Mouse (Mus musculus): ENCODE measurements around the gene Tbc1d12. TPM values are rescaled to one million over a fixed set of nuclear protein-coding genes. Genes with fewer than 3 reads are reported as not detected.
"Not testable (repeated sequence)": the region's sequence is repeated elsewhere in the genome, so short reads cannot be mapped to it uniquely, and the experiment has no call there.

The Tbc1d12 gene
- polyA plus RNA-seq, 1 experiment from 2014 or later: 5.6 TPM

DNA sequence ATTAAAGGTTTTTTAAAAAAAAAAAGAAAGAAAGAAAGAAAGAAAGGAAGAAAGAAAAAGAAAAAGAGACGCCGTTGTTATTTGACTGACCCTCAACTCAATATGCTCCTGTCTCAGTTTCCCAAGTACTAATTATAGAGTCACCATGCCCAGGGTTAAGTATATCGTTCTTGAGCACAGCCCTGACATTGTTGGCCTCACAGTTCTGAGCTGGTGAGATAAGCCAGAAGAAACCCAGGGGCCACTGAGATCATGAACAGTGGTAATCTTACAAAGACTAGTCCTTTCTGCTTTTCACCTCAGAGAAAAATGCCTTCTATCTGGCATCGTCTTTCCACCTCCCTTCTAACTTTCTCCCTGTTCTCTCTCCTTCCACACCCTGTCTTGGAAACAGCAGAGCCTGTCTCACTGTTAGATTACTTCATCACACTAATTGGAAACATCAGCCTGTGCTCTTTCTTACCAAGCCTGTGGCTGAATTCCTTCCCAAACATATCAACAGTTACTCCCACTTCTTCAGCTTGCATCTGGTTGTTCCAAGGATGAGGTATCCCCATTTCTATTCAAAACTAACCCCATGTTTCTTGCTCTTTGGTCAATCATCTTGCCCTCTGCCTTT, 16.1 kb upstream of the Tbc1d12 start:
- H3K27me3 ChIP-seq (replicated peaks; ENCODE audit: control insufficient read depth, insufficient read depth, low read length): no peaks in the 10 kb centered on the region
- H3K4me3 ChIP-seq (ENCODE audit: low read length): no peak overlapping the region
- no peaks in the 10 kb centered on the region for H3K36me3 ChIP-seq (ENCODE audit: control insufficient read depth, insufficient read depth, low read length)
- 91% methylated on average over 4 of the region's 4 CpGs for WGBS
- no peak for ATAC-seq
- H3K27ac ChIP-seq (ENCODE audit: low read depth, low read length): no peak overlapping the region
- peaks cover 9% of the 10 kb centered on the region for H3K4me1 ChIP-seq (ENCODE audit: control insufficient read depth, insufficient read depth, low read depth, low read length)
- H3K9ac ChIP-seq (ENCODE audit: low read depth, low read length): no peak overlapping the region
- no peaks in the 10 kb centered on the region for H3K9me3 ChIP-seq (ENCODE audit: control insufficient read depth, low read length)
- H3K4me2 ChIP-seq (ENCODE audit: low read length): no peak overlapping the region

DNA sequence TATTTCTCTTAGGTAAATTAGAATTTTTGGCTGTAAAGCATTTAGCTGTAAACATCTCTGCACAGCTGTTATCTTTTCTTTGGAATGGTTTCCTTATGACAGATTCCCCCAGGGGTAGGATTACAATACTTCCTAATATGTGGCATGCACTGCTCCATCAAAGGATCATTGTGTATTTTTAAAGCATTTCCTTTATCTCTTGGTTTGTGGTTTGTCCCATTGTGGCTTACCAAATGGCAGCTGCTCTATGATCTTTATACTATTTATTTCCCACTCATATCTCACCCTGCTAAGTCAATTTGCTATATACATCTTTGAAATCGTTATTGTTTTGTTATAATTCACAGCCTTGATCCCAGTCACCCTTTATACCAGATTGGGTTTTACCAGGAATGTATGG, 3.2 kb upstream of the Tbc1d12 start:
- H3K4me3 ChIP-seq (ENCODE audit: low read length): no peak overlapping the region
- no peak overlapping the region for H3K4me2 ChIP-seq (ENCODE audit: low read length)
- H3K4me1 ChIP-seq (ENCODE audit: control insufficient read depth, insufficient read depth, low read depth, low read length): peaks cover 5% of the 10 kb centered on the region
- H3K9ac ChIP-seq (ENCODE audit: low read depth, low read length): no peak overlapping the region
- H3K27me3 ChIP-seq (replicated peaks; ENCODE audit: control insufficient read depth, insufficient read depth, low read length): no peaks in the 10 kb centered on the region
- no peaks in the 10 kb centered on the region for H3K36me3 ChIP-seq (ENCODE audit: control insufficient read depth, insufficient read depth, low read length)
- no peaks in the 10 kb centered on the region for H3K9me3 ChIP-seq (ENCODE audit: control insufficient read depth, low read length)
- H3K27ac ChIP-seq (ENCODE audit: low read depth, low read length): no peak overlapping the region
- no peak for ATAC-seq
- WGBS: 63% methylated on average over 1 of the region's 1 CpGs

DNA sequence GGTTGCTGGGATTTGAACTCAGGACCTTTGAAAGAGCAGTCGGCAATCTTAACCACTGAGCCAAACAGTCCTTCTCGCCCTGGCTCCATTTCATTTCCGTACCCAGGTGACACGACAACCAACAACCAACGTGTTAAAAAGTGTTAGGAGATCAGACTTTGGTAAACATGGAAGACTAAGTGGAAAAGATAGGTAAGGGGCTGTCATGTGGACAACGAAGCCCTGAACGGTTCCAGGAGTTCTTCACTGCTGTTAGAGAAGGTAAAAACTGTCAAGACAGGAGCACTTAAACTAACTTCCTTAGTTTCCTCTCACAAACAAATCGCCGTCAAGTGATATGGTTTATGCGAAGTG, 318 bp upstream of the Tbc1d12 start:
- Histone ChIP-seq H3K4me2 (ENCODE audit: low read length) (peak overlapping the region; percentile 64), H3K9ac (ENCODE audit: low read depth, low read length) (peak overlapping the region; percentile 96), H3K27me3 (replicated peaks; ENCODE audit: control insufficient read depth, insufficient read depth, low read length) (no peaks in the 10 kb centered on the region), H3K27ac (ENCODE audit: low read depth, low read length) (peak overlapping the region; percentile 85), H3K4me3 (ENCODE audit: low read length) (peak overlapping the region; percentile 99), H3K4me1 (ENCODE audit: control insufficient read depth, insufficient read depth, low read depth, low read length) (peaks cover 15% of the 10 kb centered on the region), H3K9me3 (ENCODE audit: control insufficient read depth, low read length) (no peaks in the 10 kb centered on the region), H3K36me3 (ENCODE audit: control insufficient read depth, insufficient read depth, low read length) (no peaks in the 10 kb centered on the region)
- no peak for ATAC-seq
- WGBS: 25% methylated on average over 10 of the region's 10 CpGs

DNA sequence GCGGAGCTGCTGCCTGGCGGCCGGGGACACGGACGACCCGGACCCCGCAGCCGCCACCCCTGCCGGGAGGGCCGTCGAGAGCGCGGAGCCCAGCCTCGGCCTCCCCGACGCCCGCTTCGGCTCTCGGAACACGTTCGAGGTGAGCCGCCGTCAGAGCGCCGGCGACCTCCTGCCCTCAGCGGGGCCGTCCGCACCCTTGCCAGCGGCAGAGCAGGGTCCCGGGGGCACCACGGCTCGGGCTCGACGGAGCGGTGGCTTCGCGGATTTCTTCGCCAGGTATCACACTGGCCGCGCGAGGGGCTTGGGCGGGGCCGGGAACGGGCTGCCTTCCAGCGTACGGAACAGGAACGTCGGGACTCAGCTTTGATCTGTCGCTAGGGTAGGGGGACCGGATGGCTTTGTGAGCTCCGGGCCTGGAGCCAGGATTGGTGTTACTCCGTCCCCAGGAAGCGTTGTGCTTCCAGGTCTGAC, 827 bp downstream of the Tbc1d12 start:
- Histone ChIP-seq H3K27ac (ENCODE audit: low read depth, low read length) (peak overlapping the region; percentile 85), H3K36me3 (ENCODE audit: control insufficient read depth, insufficient read depth, low read length) (no peaks in the 10 kb centered on the region), H3K9me3 (ENCODE audit: control insufficient read depth, low read length) (no peaks in the 10 kb centered on the region), H3K9ac (ENCODE audit: low read depth, low read length) (peak overlapping the region; percentile 96), H3K4me3 (ENCODE audit: low read length) (peak overlapping the region; percentile 99), H3K4me1 (ENCODE audit: control insufficient read depth, insufficient read depth, low read depth, low read length) (peaks cover 15% of the 10 kb centered on the region), H3K4me2 (ENCODE audit: low read length) (peak overlapping the region; percentile 64), H3K27me3 (replicated peaks; ENCODE audit: control insufficient read depth, insufficient read depth, low read length) (no peaks in the 10 kb centered on the region)
- ATAC-seq: peak; percentile 57
- under 1% methylated on average over 35 of the region's 54 CpGs for WGBS

DNA sequence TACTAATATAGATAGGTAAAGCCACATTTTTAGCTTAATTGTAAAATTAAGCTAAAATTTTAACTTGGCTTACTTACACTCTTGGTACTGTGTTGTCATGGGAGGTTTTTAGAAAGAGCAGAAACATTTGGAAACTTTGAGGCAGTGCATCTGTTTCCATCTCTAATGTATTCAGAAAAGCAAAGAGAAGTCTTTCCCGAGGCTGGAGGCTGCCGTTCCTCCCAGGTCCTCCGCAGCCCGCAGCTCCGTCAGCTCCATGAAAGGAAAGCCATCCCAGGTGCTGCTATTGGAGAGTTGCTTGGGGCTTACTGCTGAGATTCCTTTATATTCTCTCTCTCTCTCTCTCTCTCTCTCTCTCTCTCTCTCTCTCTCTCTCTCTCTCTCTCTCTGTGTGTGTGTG, 8.4 kb downstream of the Tbc1d12 start:
- no peak overlapping the region for H3K27ac ChIP-seq (ENCODE audit: low read depth, low read length)
- H3K9me3 ChIP-seq (ENCODE audit: control insufficient read depth, low read length): no peaks in the 10 kb centered on the region
- no peak overlapping the region for H3K4me2 ChIP-seq (ENCODE audit: low read length)
- H3K27me3 ChIP-seq (replicated peaks; ENCODE audit: control insufficient read depth, insufficient read depth, low read length): no peaks in the 10 kb centered on the region
- WGBS: 61% methylated on average over 5 of the region's 5 CpGs
- H3K4me1 ChIP-seq (ENCODE audit: control insufficient read depth, insufficient read depth, low read depth, low read length): peaks cover 6% of the 10 kb centered on the region
- H3K9ac ChIP-seq (ENCODE audit: low read depth, low read length): no peak overlapping the region
- H3K36me3 ChIP-seq (ENCODE audit: control insufficient read depth, insufficient read depth, low read length): no peaks in the 10 kb centered on the region
- no peak for ATAC-seq
- no peak overlapping the region for H3K4me3 ChIP-seq (ENCODE audit: low read length)

DNA sequence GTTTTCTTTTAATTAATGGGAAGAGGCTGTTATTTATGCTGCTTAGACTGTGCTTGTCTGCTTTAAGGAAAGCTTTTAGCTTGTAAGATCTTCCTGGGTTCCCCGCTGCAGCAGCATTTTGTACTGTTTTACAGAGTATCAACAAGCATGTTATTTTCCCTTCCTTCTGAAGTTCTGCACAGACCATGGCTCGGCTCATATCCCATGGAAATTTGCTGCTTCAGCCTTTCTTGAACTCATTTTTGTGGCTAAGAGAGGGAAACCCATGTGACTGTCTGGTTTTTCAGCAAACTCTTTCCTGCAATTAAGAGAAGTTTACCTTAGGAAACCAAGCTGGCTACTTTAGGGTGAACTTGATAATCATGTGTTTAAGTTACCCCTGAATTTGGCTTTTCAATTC, 10.0 kb downstream of the Tbc1d12 start:
- H3K9me3 ChIP-seq (ENCODE audit: control insufficient read depth, low read length): no peaks in the 10 kb centered on the region
- WGBS: 86% methylated on average over 2 of the region's 2 CpGs
- no peak overlapping the region for H3K4me2 ChIP-seq (ENCODE audit: low read length)
- H3K4me1 ChIP-seq (ENCODE audit: control insufficient read depth, insufficient read depth, low read depth, low read length): no peaks in the 10 kb centered on the region
- no peak overlapping the region for H3K27ac ChIP-seq (ENCODE audit: low read depth, low read length)
- ATAC-seq: no peak
- H3K36me3 ChIP-seq (ENCODE audit: control insufficient read depth, insufficient read depth, low read length): no peaks in the 10 kb centered on the region
- H3K4me3 ChIP-seq (ENCODE audit: low read length): no peak overlapping the region
- H3K27me3 ChIP-seq (replicated peaks; ENCODE audit: control insufficient read depth, insufficient read depth, low read length): no peaks in the 10 kb centered on the region
- no peak overlapping the region for H3K9ac ChIP-seq (ENCODE audit: low read depth, low read length)

DNA sequence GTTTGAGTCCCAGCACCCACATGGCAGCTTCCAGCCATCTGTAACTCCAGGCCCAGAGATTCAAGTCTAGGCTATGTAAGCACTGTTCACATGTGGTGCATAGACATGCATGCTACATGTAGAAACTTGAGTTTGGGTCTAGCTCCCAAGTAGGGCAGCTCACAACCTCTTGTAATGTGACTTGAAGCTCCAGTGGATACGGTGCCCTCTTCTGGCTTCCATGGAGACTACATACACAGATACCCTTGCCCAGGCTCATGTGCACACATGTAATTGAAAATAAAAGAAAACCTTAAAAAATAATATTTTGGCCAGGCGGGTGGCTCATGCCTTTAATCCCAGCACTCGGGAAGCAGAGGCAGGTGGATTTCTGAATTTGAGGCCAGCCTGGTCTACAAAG, 21.8 kb downstream of the Tbc1d12 start:
- H3K4me3 ChIP-seq (ENCODE audit: low read length): no peak overlapping the region
- peaks cover 2% of the 10 kb centered on the region; the same call in 1 of the 2 replicates for H3K4me1 ChIP-seq (ENCODE audit: control insufficient read depth, insufficient read depth, low read depth, low read length)
- 95% methylated on average over 3 of the region's 3 CpGs for WGBS
- H3K27me3 ChIP-seq (replicated peaks; ENCODE audit: control insufficient read depth, insufficient read depth, low read length): no peaks in the 10 kb centered on the region
- no peak overlapping the region for H3K27ac ChIP-seq (ENCODE audit: low read depth, low read length)
- no peaks in the 10 kb centered on the region for H3K36me3 ChIP-seq (ENCODE audit: control insufficient read depth, insufficient read depth, low read length)
- no peak overlapping the region for H3K4me2 ChIP-seq (ENCODE audit: low read length)
- H3K9ac ChIP-seq (ENCODE audit: low read depth, low read length): no peak overlapping the region
- no peak for ATAC-seq
- no peaks in the 10 kb centered on the region for H3K9me3 ChIP-seq (ENCODE audit: control insufficient read depth, low read length)

DNA sequence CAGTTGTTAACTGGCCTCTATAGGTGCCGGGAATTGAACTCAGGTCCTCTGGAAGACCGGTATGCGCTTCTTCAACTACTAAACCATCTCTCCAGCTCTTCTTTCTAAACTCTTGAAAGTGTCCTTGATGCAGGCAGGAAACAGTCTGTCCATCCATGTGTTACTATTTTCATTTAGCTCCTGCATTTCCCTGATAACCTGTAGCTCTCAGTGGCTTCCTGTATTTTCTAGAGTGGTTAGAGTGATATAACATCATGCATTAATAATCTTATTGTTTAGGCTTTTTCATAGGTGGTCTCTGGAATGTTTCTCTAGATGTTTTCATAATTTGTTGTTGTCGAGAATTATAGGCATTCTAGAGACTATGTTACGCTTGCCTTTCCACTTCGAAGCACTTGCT, 26.1 kb downstream of the Tbc1d12 start:
- 95% methylated on average over 6 of the region's 6 CpGs for WGBS
- ATAC-seq: no peak

DNA sequence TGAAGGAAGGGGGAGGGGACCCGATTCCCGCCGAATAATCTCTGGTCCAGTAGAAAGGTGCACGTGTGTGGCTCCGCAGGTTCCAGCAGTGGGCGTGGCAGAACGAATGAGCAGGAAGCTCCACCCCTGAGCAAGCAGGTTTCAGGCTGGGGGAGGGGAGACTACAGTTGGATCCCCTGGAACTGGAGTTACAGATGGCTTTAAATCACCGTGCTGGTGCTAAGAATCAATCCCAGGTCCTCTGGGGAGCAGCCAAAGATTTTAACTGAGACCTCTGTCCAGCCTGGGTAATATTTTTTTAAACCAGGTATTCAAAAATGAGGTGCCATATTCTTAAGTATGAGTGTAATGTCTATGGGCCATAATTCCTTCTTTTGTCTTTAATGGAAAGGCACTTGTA, 38.4 kb downstream of the Tbc1d12 start:
- H3K4me3 ChIP-seq (ENCODE audit: low read length); H3K9ac ChIP-seq (ENCODE audit: low read depth, low read length); ATAC-seq; H3K4me2 ChIP-seq (ENCODE audit: low read length); H3K27me3 ChIP-seq (replicated peaks; ENCODE audit: control insufficient read depth, insufficient read depth, low read length); H3K4me1 ChIP-seq (ENCODE audit: control insufficient read depth, insufficient read depth, low read depth, low read length); H3K9me3 ChIP-seq (ENCODE audit: control insufficient read depth, low read length); H3K27ac ChIP-seq (ENCODE audit: low read depth, low read length); H3K36me3 ChIP-seq (ENCODE audit: control insufficient read depth, insufficient read depth, low read length): not testable (repeated sequence)
- WGBS: 59% methylated on average over 1 of the region's 8 CpGs

More for the DNA sequence above, 26.1 kb downstream of the Tbc1d12 start:
- H3K4me2 ChIP-seq (ENCODE audit: low read length): no peak overlapping the region
- H3K27ac ChIP-seq (ENCODE audit: low read depth, low read length): no peak overlapping the region
- no peaks in the 10 kb centered on the region for H3K4me1 ChIP-seq (ENCODE audit: control insufficient read depth, insufficient read depth, low read depth, low read length)
- H3K9ac ChIP-seq (ENCODE audit: low read depth, low read length): no peak overlapping the region
- H3K27me3 ChIP-seq (replicated peaks; ENCODE audit: control insufficient read depth, insufficient read depth, low read length): no peaks in the 10 kb centered on the region
- no peaks in the 10 kb centered on the region for H3K36me3 ChIP-seq (ENCODE audit: control insufficient read depth, insufficient read depth, low read length)
- H3K4me3 ChIP-seq (ENCODE audit: low read length): no peak overlapping the region
- no peaks in the 10 kb centered on the region for H3K9me3 ChIP-seq (ENCODE audit: control insufficient read depth, low read length)

DNA sequence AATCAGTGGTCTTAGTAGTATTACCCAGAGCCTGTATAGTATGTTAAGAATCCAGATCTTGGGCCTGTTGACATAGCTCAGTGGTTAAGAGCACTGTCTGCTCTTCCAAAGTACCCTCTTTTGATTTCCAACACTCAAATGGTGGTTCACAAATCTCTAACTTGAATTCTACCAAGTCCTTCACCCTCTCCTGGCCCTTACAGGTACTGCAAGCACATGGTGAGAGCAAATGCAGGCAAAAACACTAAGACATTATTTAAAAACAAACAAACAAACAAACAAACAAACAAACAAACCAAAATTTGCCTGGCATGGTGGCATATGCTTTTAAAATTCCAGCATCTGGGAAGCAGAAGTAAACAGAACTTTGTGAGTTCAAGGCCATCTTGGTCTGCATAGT, 43.9 kb downstream of the Tbc1d12 start:
- H3K4me1 ChIP-seq (ENCODE audit: control insufficient read depth, insufficient read depth, low read depth, low read length): no peaks in the 10 kb centered on the region
- H3K4me3 ChIP-seq (ENCODE audit: low read length): no peak overlapping the region
- no peak overlapping the region for H3K4me2 ChIP-seq (ENCODE audit: low read length)
- no peaks in the 10 kb centered on the region for H3K9me3 ChIP-seq (ENCODE audit: control insufficient read depth, low read length)
- peaks cover 5% of the 10 kb centered on the region; the same call in 1 of the 2 replicates for H3K36me3 ChIP-seq (ENCODE audit: control insufficient read depth, insufficient read depth, low read length)
- H3K27ac ChIP-seq (ENCODE audit: low read depth, low read length): no peak overlapping the region
- H3K27me3 ChIP-seq (replicated peaks; ENCODE audit: control insufficient read depth, insufficient read depth, low read length): no peaks in the 10 kb centered on the region
- no peak for ATAC-seq
- H3K9ac ChIP-seq (ENCODE audit: low read depth, low read length): no peak overlapping the region

Measured in hindbrain, embryonic 16.5 days (tissue).